Mouse (Mus musculus) hindbrain, embryonic 14.5 days (tissue): Measurements from ENCODE around the gene Mxi1. TPM values are rescaled to one million over a fixed set of nuclear protein-coding genes. Genes with fewer than 3 reads are reported as not detected.

Experiments
- ATAC-seq: fragments of 200-750 bp; cut with Nextera tagmentation; 2 replicates; pipeline ENCODE4 v1.8.0; 2017; ENCODE audit warnings: moderate number of reproducible peaks, mild to moderate bottlenecking, moderate TSS enrichment, moderate library complexity; ENCODE audit not compliant: low FRiP score
- DNase-seq: peaks from one replicate; pipeline ENCODE4 v3.0.0-alpha.2; 2015; ENCODE audit warnings: low spot score
- H3K27ac ChIP-seq: fragments of 300-500 bp; sonication (generic); 2 replicates; pipeline ENCODE4 v1.5.1; 2014; ENCODE audit warnings: mild to moderate bottlenecking, moderate library complexity
- H3K27me3 ChIP-seq: fragments of 300-500 bp; sonication (generic); 2 replicates; pipeline ENCODE4 v1.6.1; 2014; ENCODE audit warnings: mild to moderate bottlenecking, low read length, mixed read lengths; ENCODE audit not compliant: control insufficient read depth, insufficient read depth
- H3K36me3 ChIP-seq: fragments of 300-500 bp; sonication (generic); replicated peaks from 2 replicates; pipeline ENCODE4 v1.6.1; 2014; ENCODE audit not compliant: control insufficient read depth, insufficient read depth
- H3K4me1 ChIP-seq: fragments of 300-500 bp; sonication (generic); replicated peaks from 2 replicates; pipeline ENCODE4 v1.6.1; 2014; ENCODE audit warnings: antibody characterized with exemption, low read length, mixed read lengths; ENCODE audit not compliant: control insufficient read depth, insufficient read depth
- H3K4me2 ChIP-seq: fragments of 300-500 bp; sonication (generic); replicated peaks from 2 replicates; pipeline ENCODE4 v1.6.1; 2014; ENCODE audit warnings: mild to moderate bottlenecking, moderate library complexity
- H3K4me3 ChIP-seq: fragments of 300-500 bp; sonication (generic); replicated peaks from 2 replicates; pipeline ENCODE4 v1.5.1; 2014; ENCODE audit warnings: mild to moderate bottlenecking, low read length
- H3K9ac ChIP-seq: fragments of 300-500 bp; sonication (generic); 2 replicates; pipeline ENCODE4 v1.6.1; 2014
- H3K9me3 ChIP-seq: fragments of 300-500 bp; sonication (generic); 2 replicates; pipeline ENCODE4 v1.6.1; 2016; ENCODE audit warnings: low read length; ENCODE audit not compliant: control insufficient read depth
- WGBS: fragments of 180-500 bp; shearing (Covaris S2); extraction: QIAGEN DNeasy Blood & Tissue Kit; methylation state at CpG from one replicate; pipeline ENCODE4 v1.1.7; 2014; 5-methylcytosine and 5-hydroxymethylcytosine counted together
- polyA plus RNA-seq: library from polyadenylated mRNA; unstranded; fragments of >200 nt; fragmentation: Nextera tagmentation; extraction: Ambion mirVana; gene quantifications from 2 replicates; pipeline ENCODE4 v1.2.1, GENCODE M21; 2014

The Mxi1 gene
- polyA plus RNA-seq, 1 experiment from 2014 or later: 50.4 TPM

- 90% methylated on average over 21 of the region's 21 CpGs for WGBS
- no peaks in the 10 kb centered on the region for H3K9me3 ChIP-seq
- H3K4me1 ChIP-seq: 0 out of 2 replicates have a peak, but pooled peaks cover 7% of the 10 kb centered on the region
- no peaks in the 10 kb centered on the region for H3K27me3 ChIP-seq
- DNase-seq (no peak), ATAC-seq (no peak)
- H3K36me3 ChIP-seq: peaks cover 8% of the 10 kb centered on the region
- no peak overlapping the region for H3K4me3 ChIP-seq
- H3K4me2 ChIP-seq: no peak overlapping the region
- no peak overlapping the region for H3K9ac ChIP-seq
- H3K27ac ChIP-seq: no peak overlapping the region
Measured at GRCm38 (mm10) chr19:53331882-53332500, 21.7 kb downstream of the Mxi1 start.

DNA sequence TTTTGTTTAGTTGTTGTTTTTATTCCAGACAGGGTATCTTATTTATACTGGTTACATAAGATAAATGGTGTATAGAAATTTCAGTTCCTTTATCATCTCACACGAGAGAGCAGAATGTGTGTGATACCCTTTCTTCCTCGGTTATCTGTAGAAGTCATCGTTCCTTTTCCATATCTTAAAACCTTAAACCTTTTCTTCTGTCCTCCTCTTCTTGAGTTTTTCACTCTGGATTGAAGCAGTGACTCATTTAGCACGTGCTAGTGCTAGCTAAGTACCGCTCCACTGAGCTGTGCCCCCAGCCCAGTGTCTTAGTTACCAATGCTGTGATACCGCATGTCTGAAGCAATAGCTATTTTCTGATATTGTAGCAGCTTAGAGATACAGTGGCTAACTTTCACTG lies 23.4 kb downstream of the Mxi1 start:
- DNase-seq (no peak), ATAC-seq (no peak)
- Histone ChIP-seq H3K4me3 (no peak overlapping the region), H3K9me3 (no peaks in the 10 kb centered on the region), H3K36me3 (peaks cover 17% of the 10 kb centered on the region), H3K27me3 (no peaks in the 10 kb centered on the region), H3K4me2 (no peak overlapping the region), H3K4me1 (0 out of 2 replicates have a peak, but pooled peaks cover 7% of the 10 kb centered on the region), H3K27ac (no peak overlapping the region), H3K9ac (no peak overlapping the region)
- WGBS: 93% methylated on average over 6 of the region's 6 CpGs

- no peak overlapping the region for H3K4me2 ChIP-seq
- peaks cover 17% of the 10 kb centered on the region for H3K36me3 ChIP-seq
- no peak overlapping the region for H3K9ac ChIP-seq
- H3K27ac ChIP-seq: no peak overlapping the region
- WGBS: 96% methylated on average over 9 of the region's 9 CpGs
- DNase-seq: no peak
- no peaks in the 10 kb centered on the region for H3K9me3 ChIP-seq
- 0 out of 2 replicates have a peak, but pooled peaks cover 7% of the 10 kb centered on the region for H3K4me1 ChIP-seq
- H3K4me3 ChIP-seq: no peak overlapping the region
- no peak for ATAC-seq
- H3K27me3 ChIP-seq: no peaks in the 10 kb centered on the region
Measured at GRCm38 (mm10) chr19:53335241-53335640, 24.9 kb downstream of the Mxi1 start.

DNA sequence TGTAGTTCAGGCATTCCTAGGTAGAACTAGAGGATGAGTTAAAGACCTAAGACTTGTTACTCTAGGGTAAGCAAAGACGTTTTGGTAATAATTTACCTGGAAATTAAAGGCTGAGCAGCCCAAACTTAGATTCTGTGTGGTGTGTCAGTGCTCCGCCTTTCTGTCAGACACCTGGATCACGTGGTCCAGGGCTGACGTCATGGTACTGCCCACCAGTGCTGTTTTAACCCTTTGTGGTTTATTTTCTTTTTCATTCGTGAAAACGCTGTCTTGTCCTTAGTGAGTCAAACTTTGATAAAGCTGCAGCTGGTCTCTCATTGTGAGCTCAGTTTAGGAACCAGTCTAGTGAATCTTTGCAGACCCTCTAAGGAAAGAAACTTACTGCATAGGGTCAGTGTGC lies 30.1 kb downstream of the Mxi1 start:
- H3K9me3 ChIP-seq: no peaks in the 10 kb centered on the region
- 28% methylated on average over 6 of the region's 6 CpGs for WGBS
- peaks cover 1% of the 10 kb centered on the region; the same call in 1 of the 2 replicates for H3K4me1 ChIP-seq
- H3K4me3 ChIP-seq: peak overlapping the region; percentile 4; the same call in 1 of the 2 replicates
- ATAC-seq (no peak), DNase-seq (no peak)
- H3K9ac ChIP-seq: no peak overlapping the region
- peaks cover 9% of the 10 kb centered on the region for H3K36me3 ChIP-seq
- H3K4me2 ChIP-seq: peak overlapping the region; percentile 30
- H3K27ac ChIP-seq: no peak overlapping the region
- H3K27me3 ChIP-seq: no peaks in the 10 kb centered on the region

- no peaks in the 10 kb centered on the region for H3K36me3 ChIP-seq
- ATAC-seq (no peak), DNase-seq (no peak)
- no peaks in the 10 kb centered on the region for H3K9me3 ChIP-seq
- H3K4me3 ChIP-seq: no peak overlapping the region
- 90% methylated on average over 13 of the region's 13 CpGs for WGBS
- no peak overlapping the region; the same call in 1 of the 2 replicates for H3K27ac ChIP-seq
- no peaks in the 10 kb centered on the region for H3K27me3 ChIP-seq
- H3K4me2 ChIP-seq: no peak overlapping the region
- H3K4me1 ChIP-seq: peaks cover 4% of the 10 kb centered on the region; the same call in 1 of the 2 replicates
- no peak overlapping the region for H3K9ac ChIP-seq
Measured at GRCm38 (mm10) chr19:53343174-53343881, 33.0 kb downstream of the Mxi1 start.

DNA sequence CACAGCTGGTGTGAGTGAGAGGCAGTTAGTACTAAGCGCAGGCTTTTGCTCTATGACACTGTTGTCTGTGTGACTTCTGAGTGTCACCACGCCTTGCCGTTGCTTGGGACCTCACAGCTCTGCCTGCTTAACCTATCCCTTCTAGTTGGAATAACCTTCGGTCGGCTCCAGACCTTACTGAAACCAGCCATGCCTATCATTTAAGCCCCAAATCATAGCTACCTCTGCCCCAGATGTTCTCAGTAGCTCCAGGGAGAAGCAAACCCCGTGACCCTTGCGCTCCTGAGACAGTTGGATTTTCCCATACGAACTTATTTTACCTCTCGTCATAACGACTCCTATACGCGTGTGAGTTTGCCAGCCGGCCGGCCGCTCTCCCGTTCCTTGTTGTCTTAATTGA lies 33.7 kb downstream of the Mxi1 start:
- peaks cover 4% of the 10 kb centered on the region; the same call in 1 of the 2 replicates for H3K4me1 ChIP-seq

GRCm38 (mm10) chr19:53345766-53346165 lies 35.4 kb downstream of the Mxi1 start:
- Histone ChIP-seq H3K27ac (no peak overlapping the region), H3K4me3 (no peak overlapping the region), H3K36me3 (no peaks in the 10 kb centered on the region), H3K4me1 (peaks cover 4% of the 10 kb centered on the region; the same call in 1 of the 2 replicates), H3K9me3 (no peaks in the 10 kb centered on the region), H3K27me3 (no peaks in the 10 kb centered on the region), H3K4me2 (no peak overlapping the region), H3K9ac (no peak overlapping the region)
- WGBS: 79% methylated on average over 14 of the region's 14 CpGs
- ATAC-seq (no peak), DNase-seq (no peak)

More for the DNA sequence above, 33.7 kb downstream of the Mxi1 start:
- Histone ChIP-seq H3K27me3 (no peaks in the 10 kb centered on the region), H3K4me3 (no peak overlapping the region), H3K4me2 (no peak overlapping the region), H3K9me3 (no peaks in the 10 kb centered on the region), H3K27ac (peak overlapping the region; percentile 29; the same call in 1 of the 2 replicates), H3K9ac (no peak overlapping the region), H3K36me3 (no peaks in the 10 kb centered on the region)
- no peak for DNase-seq
- WGBS: 80% methylated on average over 16 of the region's 16 CpGs
- ATAC-seq: no peak

GRCm38 (mm10) chr19:53353864-53354263 lies 43.5 kb downstream of the Mxi1 start:
- DNase-seq (no peak), ATAC-seq (no peak)
- no peak overlapping the region for H3K27ac ChIP-seq
- no peak overlapping the region for H3K9ac ChIP-seq
- H3K9me3 ChIP-seq: no peaks in the 10 kb centered on the region
- H3K4me1 ChIP-seq: no peaks in the 10 kb centered on the region
- WGBS: 90% methylated on average over 7 of the region's 7 CpGs
- H3K4me2 ChIP-seq: no peak overlapping the region
- H3K27me3 ChIP-seq: no peaks in the 10 kb centered on the region
- H3K4me3 ChIP-seq: no peak overlapping the region
- H3K36me3 ChIP-seq: peaks cover 9% of the 10 kb centered on the region; the same call in 1 of the 2 replicates

- H3K9ac ChIP-seq: no peak overlapping the region
Measured at GRCm38 (mm10) chr19:53354271-53355000, 44.1 kb downstream of the Mxi1 start.

More at GRCm38 (mm10) chr19:53354271-53355000, 44.1 kb downstream of the Mxi1 start:
- H3K4me1 ChIP-seq: peaks cover 4% of the 10 kb centered on the region; the same call in 1 of the 2 replicates
- no peaks in the 10 kb centered on the region for H3K9me3 ChIP-seq
- WGBS: 69% methylated on average over 7 of the region's 7 CpGs
- no peak overlapping the region for H3K27ac ChIP-seq
- H3K27me3 ChIP-seq: no peaks in the 10 kb centered on the region
- H3K36me3 ChIP-seq: peaks cover 9% of the 10 kb centered on the region; the same call in 1 of the 2 replicates
- H3K4me2 ChIP-seq: no peak overlapping the region
- no peak overlapping the region for H3K4me3 ChIP-seq
- no peak for DNase-seq
- no peak for ATAC-seq
